Mouse (Mus musculus) CH12.LX (cell line): Measurements from ENCODE around the gene Pla2g2d.

Source experiments
- POLR2A ChIP-seq: IDR thresholded peaks from 2 replicates; pipeline ENCODE4 v1.6.1; 2011; ENCODE audit warnings: low read depth, mild to moderate bottlenecking, improper control_type of control experiment, low read length
- USF2 ChIP-seq: conservative IDR thresholded peaks from 2 replicates; pipeline ENCODE4 v1.6.1; 2011; ENCODE audit warnings: low read depth, low read length, improper control_type of control experiment

GRCm38 (mm10) chr4:138806920-138807541, 31.5 kb downstream of the Pla2g2d start:
- no peak for TF ChIP-seq POLR2A
- no peak for TF ChIP-seq USF2
